Mouse (Mus musculus) spleen, postnatal 14 days (tissue): ENCODE data around the gene Ascl1.

Experiments used
- DNase-seq, 2 experiments: peaks; one replicate each; pipeline ENCODE4 v3.0.0; 2021 to 2022; ENCODE audit warnings: low spot score in 2 of 2

Gene Ascl1

DNA sequence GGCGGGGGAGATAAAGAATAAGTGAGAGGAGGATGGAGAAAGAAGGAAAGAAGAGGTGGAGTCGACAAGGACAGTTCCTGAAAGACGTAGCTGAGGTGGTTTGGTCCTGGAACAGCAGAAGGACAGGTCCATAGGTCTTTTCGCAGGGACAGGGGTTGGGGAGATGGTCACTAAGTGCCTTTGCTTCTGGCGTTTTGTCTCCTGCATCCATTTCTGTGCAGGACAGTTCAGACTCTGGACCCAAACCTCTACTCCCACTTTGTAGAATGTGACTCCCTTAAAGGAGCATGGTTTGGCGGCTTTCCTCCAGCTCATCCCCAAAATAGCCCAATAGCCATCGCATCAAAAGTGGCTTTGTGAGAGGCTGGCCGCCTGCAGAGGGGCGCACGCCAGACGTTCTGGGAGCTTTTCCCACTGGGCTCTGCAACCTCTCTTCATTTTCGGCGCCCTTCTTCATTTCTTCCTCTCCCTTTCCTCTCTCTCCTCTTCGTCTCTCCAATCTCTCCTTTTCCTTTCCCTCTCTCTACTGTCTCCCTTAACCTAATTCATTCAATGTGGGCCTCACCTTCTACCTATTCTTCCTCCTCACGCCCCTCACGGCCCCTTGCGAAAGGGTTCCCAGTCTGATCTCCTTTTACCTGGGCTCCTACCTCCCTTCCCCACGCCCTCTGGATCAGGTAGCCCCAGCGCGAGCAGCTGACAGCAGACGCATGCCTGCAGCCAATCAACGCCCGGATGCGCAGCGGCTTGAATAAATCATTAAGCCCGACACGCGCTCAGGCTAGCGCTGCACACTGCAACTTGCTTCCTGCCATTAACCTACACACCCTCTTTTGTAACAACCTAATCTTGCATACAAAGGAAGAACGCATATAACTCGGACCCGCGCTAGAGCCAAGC, 7.5 kb downstream of the Ascl1 start:
- no peak for DNase-seq

DNA sequence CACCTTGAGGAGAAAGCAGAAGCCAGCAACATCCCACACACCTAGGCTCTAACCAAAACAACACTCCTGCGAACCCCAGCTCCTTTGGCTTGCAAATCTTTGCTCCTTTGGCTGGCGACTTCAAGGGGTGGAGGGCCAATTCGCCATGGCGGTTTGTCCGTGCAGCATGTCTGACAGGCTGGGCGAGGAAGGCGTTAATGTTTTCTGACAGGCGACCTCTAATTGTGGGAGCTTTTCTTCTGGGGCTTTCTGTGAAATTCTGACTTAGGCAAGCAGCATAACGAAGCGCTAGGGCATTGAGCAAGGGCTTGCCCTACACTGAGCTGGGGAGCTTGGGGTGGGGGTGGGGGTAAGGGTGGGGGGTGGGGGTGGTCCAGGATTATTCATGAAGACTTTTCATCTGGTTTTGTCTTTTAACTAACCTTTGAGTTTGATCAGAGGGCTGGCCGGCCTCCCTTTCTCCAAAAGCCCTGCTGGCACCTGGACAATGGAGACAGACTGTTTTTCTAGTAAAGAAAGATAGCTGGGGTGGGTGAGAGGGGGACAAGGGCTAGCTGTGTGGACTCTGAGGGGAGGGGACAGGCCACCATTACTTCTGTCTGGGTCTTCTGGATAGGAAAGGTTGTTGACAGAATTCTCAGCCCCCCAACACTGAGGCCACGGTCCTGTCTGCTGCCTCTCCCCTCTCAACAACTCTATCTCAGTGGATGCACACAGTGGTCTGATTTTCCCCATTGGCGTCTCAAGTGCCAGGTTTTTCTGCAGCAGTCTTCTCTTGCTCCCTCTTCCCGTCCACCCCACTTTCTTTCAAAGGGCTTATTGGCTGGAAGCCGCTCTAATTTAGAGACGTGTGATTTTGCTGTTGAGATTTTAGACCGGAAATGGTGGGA, 8.4 kb downstream of the Ascl1 start:
- DNase-seq, result no peak

DNA sequence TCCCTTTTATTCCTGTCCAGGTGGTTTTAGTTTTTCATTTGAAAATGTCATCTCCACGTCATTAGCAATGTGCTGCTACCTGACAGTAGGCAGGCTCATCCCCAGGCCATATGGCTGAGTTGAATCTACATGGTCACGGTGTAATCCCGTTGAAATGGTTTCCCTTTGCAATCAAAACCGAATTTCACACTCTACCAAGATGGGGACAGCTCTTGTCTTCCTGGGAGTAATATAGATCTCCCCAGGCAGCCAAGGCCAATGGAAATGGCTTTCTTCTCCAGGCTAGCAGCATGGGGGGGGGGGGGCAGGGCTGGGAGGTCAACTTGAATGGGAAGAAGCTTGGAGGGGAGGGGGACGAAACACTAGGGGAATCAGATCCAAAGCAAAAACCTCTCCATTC, 15.6 kb downstream of the Ascl1 start:
- no peak for DNase-seq

GRCm38 (mm10) chr10:87474971-87475370, 18.5 kb downstream of the Ascl1 start:
- no peak for DNase-seq

DNA sequence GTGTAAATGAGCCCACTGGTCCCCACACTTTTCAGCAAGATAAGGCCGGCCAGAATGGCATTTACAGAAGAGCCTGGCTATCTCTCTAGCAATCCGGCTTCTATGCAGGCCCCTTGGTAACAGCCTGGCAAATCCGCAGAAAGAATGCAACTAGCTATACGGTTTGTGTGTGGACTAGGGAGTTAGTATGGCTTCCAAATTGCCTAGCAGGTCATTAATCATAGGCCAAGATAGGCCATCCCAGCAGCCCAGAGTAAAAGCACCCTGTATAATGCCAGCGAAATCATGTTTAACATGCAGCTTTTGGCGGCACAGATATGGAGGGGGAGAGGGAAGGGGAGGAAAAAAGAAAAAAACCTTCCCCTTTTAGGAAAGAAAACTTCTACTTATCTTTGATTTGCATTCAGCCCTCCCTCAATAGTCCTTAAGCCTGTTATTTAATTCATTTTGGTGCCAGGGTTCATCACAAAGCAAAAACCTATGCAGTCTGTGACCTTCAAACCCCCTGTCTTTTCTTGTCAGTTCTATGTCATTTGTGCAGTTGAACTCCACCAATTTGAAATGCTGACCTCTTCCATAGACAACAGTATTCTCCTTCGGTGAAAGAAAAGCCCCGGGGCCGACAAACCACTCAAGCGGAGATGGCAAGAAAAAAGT, 19.9 kb downstream of the Ascl1 start:
- no peak for DNase-seq

DNA sequence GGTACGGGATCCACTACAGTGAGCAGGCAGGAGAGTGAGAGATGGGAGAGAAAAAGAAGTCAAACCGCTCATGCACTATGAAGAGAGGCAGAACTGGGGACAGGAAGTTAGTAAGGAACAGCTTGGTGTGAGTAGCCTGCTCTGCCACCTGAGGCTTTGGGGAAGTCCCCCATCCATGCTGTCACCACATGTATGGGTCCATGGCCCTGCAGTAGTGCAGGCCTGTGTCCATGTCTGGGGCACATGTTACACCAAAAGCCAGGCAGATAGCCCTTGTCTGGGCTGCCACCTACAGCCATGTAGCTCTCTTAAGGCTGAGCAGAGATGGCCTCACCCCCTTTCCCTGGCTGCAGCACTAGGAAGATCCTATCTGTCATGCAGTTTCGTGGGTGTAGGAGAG, 42.7 kb downstream of the Ascl1 start:
- no peak for DNase-seq

DNA sequence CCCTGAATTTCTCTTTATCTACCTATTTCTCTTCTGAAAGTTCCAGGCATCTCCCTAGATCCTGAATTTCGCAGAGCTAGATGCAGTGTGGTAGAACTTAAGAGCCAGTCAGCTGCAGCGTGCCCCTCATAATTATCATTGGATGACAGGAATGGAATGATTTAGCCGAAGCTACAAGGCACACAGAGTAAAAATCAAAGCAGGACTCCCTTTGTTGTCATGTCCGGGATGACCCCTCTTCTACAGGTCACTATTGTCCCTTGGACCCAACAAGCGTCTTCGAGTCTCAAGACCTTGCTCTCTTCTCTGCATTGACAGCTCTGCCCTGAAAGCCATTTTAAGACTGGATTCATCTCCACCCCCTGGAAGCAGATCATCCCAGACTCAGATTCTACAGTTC, 44.1 kb downstream of the Ascl1 start:
- DNase-seq, result no peak

DNA sequence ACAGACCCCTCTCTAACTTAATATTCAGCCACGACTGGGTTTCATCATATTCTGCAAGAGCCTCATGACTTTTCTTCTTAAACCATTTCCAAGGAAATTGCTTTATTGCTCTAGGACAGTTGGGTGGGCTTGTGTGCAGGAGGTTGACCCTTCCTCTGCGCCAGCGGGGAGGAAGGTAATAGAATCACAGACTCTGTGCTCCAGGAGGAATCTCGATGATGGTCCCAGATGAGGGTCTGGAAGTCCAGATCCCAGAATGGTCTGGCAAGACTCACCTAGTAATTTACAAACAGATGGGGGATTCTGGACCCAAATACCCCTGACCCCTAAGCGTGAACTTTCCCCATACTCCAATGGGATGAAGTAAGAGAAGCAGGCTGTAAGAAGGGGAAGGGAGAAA, 45.2 kb downstream of the Ascl1 start:
- DNase-seq, result no peak

- DNase-seq, result no peak
Measured at GRCm38 (mm10) chr10:87447754-87448095, 45.7 kb downstream of the Ascl1 start.

DNA sequence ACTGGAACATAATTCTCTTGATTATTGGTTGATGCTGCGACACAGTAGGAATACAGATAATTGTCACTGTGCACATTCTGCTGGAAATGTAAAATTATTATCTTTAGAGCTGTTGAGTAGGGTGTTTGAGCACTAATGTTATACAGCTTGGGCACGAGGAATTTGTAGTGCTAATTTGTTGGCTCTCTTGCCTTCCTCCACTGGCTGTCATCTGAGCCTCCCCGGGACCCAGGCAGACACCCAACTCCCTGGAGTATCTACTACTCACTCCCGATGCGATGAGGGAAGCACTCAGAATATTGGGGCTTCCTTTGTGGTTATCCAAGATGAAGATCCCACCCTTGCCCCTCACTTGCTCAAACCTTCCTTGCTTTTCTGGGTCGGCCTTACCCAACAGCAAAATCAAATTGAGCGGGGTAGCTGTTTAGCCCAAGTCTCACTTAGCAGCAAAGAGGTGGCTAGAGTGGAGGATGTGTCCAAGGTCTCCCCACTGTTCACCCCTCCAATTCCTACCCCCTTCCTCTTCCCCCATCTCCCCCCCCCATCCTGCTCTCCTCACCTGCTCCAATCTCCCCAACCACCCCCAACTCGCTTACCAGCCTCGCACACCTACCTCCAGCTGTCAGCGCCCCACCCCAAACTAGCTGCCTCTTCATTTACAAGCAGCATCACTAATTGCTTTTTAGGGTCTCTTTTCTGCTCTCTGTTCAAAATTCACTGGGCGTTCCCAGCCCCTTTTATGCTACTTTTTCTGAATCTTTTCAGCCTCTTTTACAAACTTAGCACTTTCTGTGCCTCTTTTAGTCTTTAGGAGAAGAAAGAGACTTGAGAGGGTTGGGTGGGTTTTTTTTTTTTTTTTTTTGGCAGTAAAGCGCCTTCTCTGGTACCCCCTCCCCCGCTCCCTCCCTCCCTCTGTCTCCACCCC, 46.4 kb downstream of the Ascl1 start:
- DNase-seq, result no peak

- no peak for DNase-seq
Measured at GRCm38 (mm10) chr10:87446139-87446828, 47.2 kb downstream of the Ascl1 start.
